Mouse (Mus musculus) MEL (cell line): Measurements from ENCODE around the gene Rinl. TPM values are rescaled to one million over a fixed set of nuclear protein-coding genes. Genes with fewer than 3 reads are reported as not detected.

Experiments
- DNase-seq: peaks from one replicate; pipeline ENCODE4 v3.0.0; 2011; ENCODE audit warnings: low read depth, low spot score
- H3K27ac ChIP-seq: 2 replicates; pipeline ENCODE4 v1.5.1; 2012; ENCODE audit warnings: low read depth, mild to moderate bottlenecking, control low read depth, low read length, moderate library complexity; ENCODE audit not compliant: control insufficient read depth
- H3K27me3 ChIP-seq, 2 experiments: fragments of 150-350 bp in 1 of 2; sonication (generic) in 1 of 2; 2 replicates each; pipeline ENCODE4 v1.6.1; 2012; ENCODE audit warnings: low read length in 2 of 2, mild to moderate bottlenecking in 2 of 2, improper control_type of control experiment in 1 of 2, moderate library complexity in 1 of 2; ENCODE audit not compliant: insufficient read depth in 2 of 2, control insufficient read depth in 1 of 2
- H3K36me3 ChIP-seq, 2 experiments: 2 replicates each; pipeline ENCODE4 v1.6.1; 2012 to 2014; ENCODE audit warnings: low read length in 2 of 2, improper control_type of control experiment in 1 of 2, inconsistent platforms in 1 of 2, mild to moderate bottlenecking in 1 of 2; ENCODE audit not compliant: insufficient read depth in 2 of 2, control insufficient read depth in 1 of 2
- H3K4me1 ChIP-seq, 2 experiments: fragments of 150-350 bp in 1 of 2; sonication (generic) in 1 of 2; 2 replicates each; pipeline ENCODE4 v1.6.1; 2012; ENCODE audit warnings: low read length in 2 of 2, improper control_type of control experiment in 1 of 2, mild to moderate bottlenecking in 1 of 2; ENCODE audit not compliant: insufficient read depth in 2 of 2, control insufficient read depth in 1 of 2
- H3K4me3 ChIP-seq, 2 experiments: fragments of 150-350 bp in 1 of 2; sonication (generic) in 1 of 2; 2 replicates each; pipeline ENCODE4 v1.5.1; 2012; ENCODE audit warnings: low read depth in 2 of 2, low read length in 2 of 2, mild to moderate bottlenecking in 2 of 2, moderate library complexity in 2 of 2, control low read depth in 1 of 2, improper control_type of control experiment in 1 of 2; ENCODE audit not compliant: control insufficient read depth in 1 of 2, insufficient read depth in 1 of 2
- H3K79me2 ChIP-seq: 2 replicates; pipeline ENCODE4 v1.6.1; 2012; ENCODE audit warnings: mild to moderate bottlenecking, low read length, moderate library complexity; ENCODE audit not compliant: control insufficient read depth, poor library complexity, insufficient read depth
- H3K9ac ChIP-seq: 2 replicates; pipeline ENCODE4 v1.6.1; 2012; ENCODE audit warnings: low read depth, mild to moderate bottlenecking, control low read depth, low read length, moderate library complexity; ENCODE audit not compliant: control insufficient read depth, poor library complexity, severe bottlenecking
- H3K9me3 ChIP-seq: fragments of 150-350 bp; sonication (generic); replicated peaks from 2 replicates; pipeline ENCODE4 v1.6.1; 2012; ENCODE audit warnings: mild to moderate bottlenecking, low read length, improper control_type of control experiment, moderate library complexity; ENCODE audit not compliant: insufficient read depth
- BHLHE40 ChIP-seq: IDR thresholded peaks from 2 replicates; pipeline ENCODE4 v1.6.1; 2012; ENCODE audit warnings: low read depth, mild to moderate bottlenecking, inconsistent platforms, low read length, improper control_type of control experiment, borderline replicate concordance
- CHD1 ChIP-seq: IDR thresholded peaks from 2 replicates; pipeline ENCODE4 v1.6.1; 2012; ENCODE audit warnings: low read depth, mild to moderate bottlenecking, inconsistent platforms, low read length, improper control_type of control experiment
- CTCF ChIP-seq, 3 experiments: IDR thresholded peaks in 2 of 3; conservative IDR thresholded peaks in 1 of 3; 2 replicates each; pipeline ENCODE4 v1.5.1; 2011 to 2012; ENCODE audit warnings: low read length in 3 of 3, low read depth in 2 of 3, mild to moderate bottlenecking in 2 of 3, improper control_type of control experiment in 1 of 3, inconsistent platforms in 1 of 3, mixed read lengths in 1 of 3, moderate library complexity in 1 of 3; ENCODE audit not compliant: control insufficient read depth in 1 of 3, insufficient read depth in 1 of 3, poor library complexity in 1 of 3, severe bottlenecking in 1 of 3
- ELF1 ChIP-seq: IDR thresholded peaks from 2 replicates; pipeline ENCODE4 v1.6.1; 2014; ENCODE audit warnings: low read depth, mild to moderate bottlenecking, inconsistent platforms, low read length, improper control_type of control experiment, moderate library complexity
- HCFC1 ChIP-seq: IDR thresholded peaks from 2 replicates; pipeline ENCODE4 v1.6.1; 2012; ENCODE audit warnings: low read depth, mild to moderate bottlenecking, inconsistent platforms, low read length, improper control_type of control experiment, moderate library complexity
- KAT2A ChIP-seq: conservative IDR thresholded peaks from 2 replicates; pipeline ENCODE4 v1.6.1; 2012; ENCODE audit warnings: low read depth, low read length, improper control_type of control experiment, inconsistent platforms
- MAFK ChIP-seq: IDR thresholded peaks from 2 replicates; pipeline ENCODE4 v1.6.1; 2011; ENCODE audit warnings: low read depth, mild to moderate bottlenecking, low read length, improper control_type of control experiment, borderline replicate concordance
- MAX ChIP-seq: IDR thresholded peaks from 2 replicates; pipeline ENCODE4 v1.6.1; 2011; ENCODE audit warnings: low read length, improper control_type of control experiment
- MAZ ChIP-seq: IDR thresholded peaks from 2 replicates; pipeline ENCODE4 v1.6.1; 2012; ENCODE audit warnings: low read depth, mild to moderate bottlenecking, inconsistent platforms, low read length, improper control_type of control experiment
- MEF2A ChIP-seq: IDR thresholded peaks from 2 replicates; pipeline ENCODE4 v1.6.1; 2014; ENCODE audit warnings: low read depth, mild to moderate bottlenecking, inconsistent platforms, low read length, improper control_type of control experiment; ENCODE audit not compliant: poor library complexity, insufficient replicate concordance, severe bottlenecking; ENCODE audit errors: extremely low read depth
- MXI1 ChIP-seq: IDR thresholded peaks from 2 replicates; pipeline ENCODE4 v1.6.1; 2011; ENCODE audit warnings: mild to moderate bottlenecking, low read depth, low read length, improper control_type of control experiment
- NELFE ChIP-seq: IDR thresholded peaks from 2 replicates; pipeline ENCODE4 v1.6.1; 2011; ENCODE audit warnings: low read depth, low read length, improper control_type of control experiment
- POLR2AphosphoS2 ChIP-seq: IDR thresholded peaks from 2 replicates; pipeline ENCODE4 v1.6.1; 2011; ENCODE audit warnings: low read length, improper control_type of control experiment
- POLR2AphosphoS5 ChIP-seq: IDR thresholded peaks from 2 replicates; pipeline ENCODE4 v1.6.1; 2012; ENCODE audit warnings: low read depth, borderline replicate concordance, mild to moderate bottlenecking, inconsistent platforms, low read length, moderate library complexity, mixed read lengths
- RAD21 ChIP-seq: IDR thresholded peaks from 2 replicates; pipeline ENCODE4 v1.6.1; 2011; ENCODE audit warnings: mild to moderate bottlenecking, low read depth, low read length, improper control_type of control experiment
- SMC3 ChIP-seq: IDR thresholded peaks from 2 replicates; pipeline ENCODE4 v1.6.1; 2011; ENCODE audit warnings: low read depth, low read length, improper control_type of control experiment
- TCF12 ChIP-seq: IDR thresholded peaks from 2 replicates; pipeline ENCODE4 v1.6.1; 2014; ENCODE audit warnings: low read depth, mild to moderate bottlenecking, inconsistent platforms, low read length, improper control_type of control experiment, moderate library complexity
- USF1 ChIP-seq: IDR thresholded peaks from 2 replicates; pipeline ENCODE4 v1.6.1; 2014; ENCODE audit warnings: low read depth, mild to moderate bottlenecking, inconsistent platforms, low read length, improper control_type of control experiment, moderate library complexity
- USF2 ChIP-seq, 2 experiments: IDR thresholded peaks; 2 replicates each; pipeline ENCODE4 v1.6.1; 2011 to 2012; ENCODE audit warnings: improper control_type of control experiment in 2 of 2, low read length in 2 of 2, borderline replicate concordance in 1 of 2, inconsistent platforms in 1 of 2, low read depth in 1 of 2, mild to moderate bottlenecking in 1 of 2; ENCODE audit not compliant: insufficient read depth in 1 of 2
- ZKSCAN1 ChIP-seq: IDR thresholded peaks from 2 replicates; pipeline ENCODE4 v1.6.1; 2012; ENCODE audit warnings: low read depth, mild to moderate bottlenecking, inconsistent platforms, low read length, improper control_type of control experiment, moderate library complexity
- ZNF384 ChIP-seq: IDR thresholded peaks from 2 replicates; pipeline ENCODE4 v1.6.1; 2012; ENCODE audit warnings: low read depth, mild to moderate bottlenecking, inconsistent platforms, low read length, improper control_type of control experiment
- polyA plus RNA-seq, 2 experiments: library from polyadenylated mRNA; stranded (reverse) in 1 of 2; unstranded in 1 of 2; fragments of >175 nt in 1 of 2; fragments of >200 nt in 1 of 2; gene quantifications; 2 replicates each; pipeline versions ENCODE4 v1.2.1 to v1.2.4; 2012; ENCODE audit warnings: low replicate concordance in 2 of 2, low read depth in 1 of 2; ENCODE audit not compliant: insufficient read length in 2 of 2, insufficient read depth in 1 of 2, missing spikeins in 1 of 2
- total RNA-seq: library from RNA; depleted of rRNA; stranded (reverse); fragments of 300-350 nt; gene quantifications from 2 replicates; pipeline ENCODE4 v1.2.3, GENCODE M21; 2012

Gene Rinl
- total and polyA plus RNA-seq, 3 experiments = 39.9 to 63.9 TPM; not detected in 1

- TF ChIP-seq MAX (0 out of 2 replicates have a peak, but pooled peaks have one; percentile 15), RAD21 (peak; percentile 23), ELF1 (peak; percentile 92), USF1 (no peak), NELFE (peak; percentile 90), CTCF (IDR thresholded peaks at IDR 0.05 in 2 of 3, conservative IDR thresholded peaks at IDR 0.05 in 1 of 3; ENCODE audit: control insufficient read depth in 1 of 3, insufficient read depth in 1 of 3, low read depth in 2 of 3, low read length in 3 of 3, poor library complexity in 1 of 3, severe bottlenecking in 1 of 3) (peak; percentile 68 to 90 (median 80)), MAZ (no peak), ZNF384 (no peak), MAFK (no peak), USF2 (IDR thresholded peaks at IDR 0.05; ENCODE audit: borderline replicate concordance in 1 of 2, insufficient read depth in 1 of 2, low read depth in 1 of 2, low read length in 2 of 2) (no peak)
These were observed 46.9 kb upstream of the Rinl start, which contains the start of the genes Mrps12 and Sars2 (continued) for GRCm38 (mm10) chr7:28741709-28742438.

GRCm38 (mm10) chr7:28749935-28750334, 38.8 kb upstream of the Rinl start:
- H3K27me3 ChIP-seq = no peaks in the 10 kb centered on the region
- H3K9ac ChIP-seq = no peak overlapping the region
- no peaks in the 10 kb centered on the region for H3K79me2 ChIP-seq
- H3K4me3 ChIP-seq = no peak overlapping the region
- no peaks in the 10 kb centered on the region for H3K9me3 ChIP-seq
- H3K27ac ChIP-seq = no peak overlapping the region
- no peaks in the 10 kb centered on the region; a peak in 1 of 4 replicates for H3K36me3 ChIP-seq
- no peak for DNase-seq
- TF ChIP-seq ZNF384 (no peak), POLR2AphosphoS2 (no peak), ZKSCAN1 (no peak), HCFC1 (no peak), SMC3 (no peak), POLR2AphosphoS5 (no peak), MXI1 (no peak), CHD1 (no peak), USF1 (no peak), MEF2A (no peak), BHLHE40 (no peak), TCF12 (no peak), KAT2A (no peak)
- TF ChIP-seq, all 39 proteins: peak for 0
- no peaks in the 10 kb centered on the region for H3K4me1 ChIP-seq
